ENCODE assay signal across 11 mouse cellular contexts in the genomic region with DNA sequence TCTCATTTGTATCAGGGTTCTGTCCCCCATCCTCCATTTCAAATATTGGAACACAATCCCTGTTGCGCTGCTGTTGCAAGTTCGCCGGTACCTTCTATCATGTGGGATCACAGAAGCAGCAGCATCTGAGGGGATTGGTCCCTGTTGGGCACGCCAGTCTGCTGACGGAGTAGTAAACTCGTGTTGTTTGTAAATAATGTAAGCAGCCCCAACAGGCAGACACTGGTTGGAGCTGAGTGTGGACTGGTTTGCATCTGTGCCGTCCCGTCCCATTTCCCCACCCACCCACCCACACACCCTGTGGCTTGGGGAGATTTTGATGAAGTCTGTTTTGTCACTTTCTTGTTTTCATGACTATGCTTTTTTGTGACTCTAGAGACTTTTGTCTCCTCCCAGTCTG.
"Had no signal": no experiment of that assay in that cellular context is flagged by ENCODE, and none has a peak within 500 bp of the region (broad histone marks: within the 10 kb centered on the region; RNA-seq: fewer than 3 reads in every experiment).

No protein-coding gene starts in this region.

- H3K27me3 ChIP-seq: midbrain, embryonic 12.5 days had no signal

- H3K9me3 ChIP-seq: limb, embryonic 10.5 days had no signal

- H3K27ac ChIP-seq: layer of hippocampus, adult 2 months; limb, embryonic 10.5 days; midbrain, embryonic 12.5 days; stomach, postnatal 0 days had no signal

- H3K9ac ChIP-seq: midbrain, embryonic 12.5 days had no signal

- H3K36me3 ChIP-seq: midbrain, embryonic 12.5 days had no signal

- DNase-seq: kidney, adult 11 months; kidney, postnatal 10 days; kidney, postnatal 4 days; lung, adult 2 months; lung, postnatal 4 days; thymus, postnatal 14 days had no signal

- ATAC-seq: lung, postnatal 0 days had no signal

- H3K4me3 ChIP-seq: layer of hippocampus, adult 2 months; limb, embryonic 10.5 days; midbrain, embryonic 12.5 days had no signal

- H3K4me2 ChIP-seq: midbrain, embryonic 12.5 days had no signal
